Comparison of ENCODE assay signal across 8 mouse cellular contexts in genomic region chr2:114174651-114175484, GRCm38 (mm10). TPM values are rescaled to one million over a fixed set of nuclear protein-coding genes. Genes with fewer than 3 reads are reported as not detected.
DNase-seq lines count a peak whose midpoint lies in the region; ATAC-seq and TF ChIP-seq lines count a peak whose summit lies in the region.

No protein-coding gene starts in this region.

- TF ChIP-seq CTCF in gastrocnemius, adult 2 months (IDR thresholded peaks at IDR 0.05): peak; percentile 81
- TF ChIP-seq CTCF in hindbrain, postnatal 0 days (IDR thresholded peaks at IDR 0.05; ENCODE audit: low read depth): peak; percentile 91
- peak; percentile 79 for TF ChIP-seq CTCF in left cerebral cortex, adult 2 months (IDR thresholded peaks at IDR 0.05)

- WGBS in hindbrain, postnatal 0 days: under 1% methylated on average over 44 of the region's 44 CpGs

- peak overlapping the region; percentile 99 for H3K4me3 ChIP-seq in gastrocnemius, adult 2 months
- H3K4me3 ChIP-seq in hindbrain, postnatal 0 days (ENCODE audit: low read length): peak overlapping the region; percentile 87
- H3K4me3 ChIP-seq in left cerebral cortex, adult 2 months: peak overlapping the region; percentile 93

- intact Hi-C loops in gastrocnemius, adult 2 months (cut with DNase I): loop anchor here (1.0 to 5.0 kb wide), 2 partner anchors 26 to 308 kb away; partner anchors contain the start of gene Zfp770
- intact Hi-C loops in left cerebral cortex, adult 2 months (cut with DNase I): loop anchor here (1.0 kb wide), 1 partner anchor 26 kb away; the partner anchor contains the start of gene Zfp770

- H3K4me1 ChIP-seq in hindbrain, postnatal 0 days (ENCODE audit: insufficient read depth, low read length): peaks cover 8% of the 10 kb centered on the region

- peak; percentile 99 for ATAC-seq in activated CD4-positive, CD25-positive, alpha-beta regulatory T cell, adult 4 months
- peak; percentile 100 for ATAC-seq in common myeloid progenitor, adult 5-6 weeks (replicated peaks; ENCODE audit: low read depth, poor library complexity, severe bottlenecking)
- ATAC-seq in hindbrain, postnatal 0 days: peak; percentile 98
- ATAC-seq in megakaryocyte, adult 5-6 weeks (ENCODE audit: poor library complexity, severe bottlenecking): peak; percentile 99

- no peaks in the 10 kb centered on the region for H3K9me3 ChIP-seq in hindbrain, postnatal 0 days (ENCODE audit: low read length)

- peak overlapping the region; percentile 93 for H3K27ac ChIP-seq in gastrocnemius, adult 2 months
- 0 out of 2 replicates have a peak overlapping the region, but pooled peaks have one; percentile 27 for H3K27ac ChIP-seq in hindbrain, postnatal 0 days
- peak overlapping the region; percentile 74 for H3K27ac ChIP-seq in left cerebral cortex, adult 2 months

- H3K4me2 ChIP-seq in hindbrain, postnatal 0 days (ENCODE audit: low read depth, low read length): peak overlapping the region; percentile 91

- no peaks in the 10 kb centered on the region for H3K36me3 ChIP-seq in hindbrain, postnatal 0 days (ENCODE audit: insufficient read depth, low read length)

- H3K9ac ChIP-seq in hindbrain, postnatal 0 days (replicated peaks; ENCODE audit: low read length): peak overlapping the region; percentile 74

- peak; percentile 87 for DNase-seq in gastrocnemius, adult 2 months
- peak; percentile 93 for DNase-seq in hindbrain, postnatal 0 days (ENCODE audit: low spot score)
- DNase-seq in left cerebral cortex, adult 2 months (ENCODE audit: extremely low spot score in 1 of 2, low spot score in 2 of 2): peak; percentile 72 to 81
- DNase-seq in right cerebral cortex, adult 2 months (ENCODE audit: low spot score in 2 of 2): peak; percentile 79 to 81
- DNase-seq in urinary bladder, postnatal 36 days (ENCODE audit: low spot score in 2 of 2): peak; percentile 64 to 79

- no peaks in the 10 kb centered on the region for H3K27me3 ChIP-seq in hindbrain, postnatal 0 days (ENCODE audit: insufficient read depth, low read length)

RNA-seq across cellular contexts. Expression of gene Aqr, which starts 12.0 kb away (rescaled TPM):
- 10 to 100 TPM; 37.1 to 43.7 TPM for polyA plus RNA-seq in activated CD4-positive, CD25-positive, alpha-beta regulatory T cell, adult 4 months (2017; shearing (Covaris generic))
- total RNA-seq in common myeloid progenitor, adult 5-6 weeks (2017): 61.2 and 71.0 TPM in 2 replicates
- total RNA-seq in gastrocnemius, adult 2 months (2021): 10 to 100 TPM; 11.6 to 13.9 TPM
- total RNA-seq in hindbrain, postnatal 0 days (2014; rRNA removed): 24.7 and 26.3 TPM in 2 replicates
- polyA plus RNA-seq in hindbrain, postnatal 0 days (2015; fragmentation: Nextera tagmentation; extraction: Ambion mirVana): 24.3 and 27.3 TPM in 2 replicates
- total RNA-seq in left cerebral cortex, adult 2 months (2021): 10 to 100 TPM; 31.0 to 33.1 TPM
- total RNA-seq in megakaryocyte, adult 5-6 weeks (2015): 35.9 and 38.2 TPM in 2 replicates
- total RNA-seq in megakaryocyte, adult 5-6 weeks (2017): 29.1 and 34.1 TPM in 2 replicates

RNA-seq across cellular contexts. Expression of gene Zfp770, which starts 26.4 kb away (rescaled TPM):
- polyA plus RNA-seq in activated CD4-positive, CD25-positive, alpha-beta regulatory T cell, adult 4 months (2017; shearing (Covaris generic)): 1 to 10 TPM; 1.9 to 2.2 TPM
- total RNA-seq in common myeloid progenitor, adult 5-6 weeks (2017): 10.2 and 14.7 TPM in 2 replicates
- total RNA-seq in gastrocnemius, adult 2 months (2021): 10 to 100 TPM; 19.4 to 26.3 TPM
- 12.0 and 13.3 TPM in 2 replicates for total RNA-seq in hindbrain, postnatal 0 days (2014; rRNA removed)
- 6.2 and 6.4 TPM in 2 replicates for polyA plus RNA-seq in hindbrain, postnatal 0 days (2015; fragmentation: Nextera tagmentation; extraction: Ambion mirVana)
- 10 to 100 TPM; 22.1 to 22.3 TPM for total RNA-seq in left cerebral cortex, adult 2 months (2021)
- 6.8 and 6.9 TPM in 2 replicates for total RNA-seq in megakaryocyte, adult 5-6 weeks (2015)
- 3.6 and 4.2 TPM in 2 replicates for total RNA-seq in megakaryocyte, adult 5-6 weeks (2017)

Comparison
In these comparisons a context has a peak if more than half of its experiments do, and no peak if none do; other contexts are left out.
1. Peak in every context shown above with its lines: DNase-seq, ATAC-seq, H3K4me3 ChIP-seq and H3K27ac ChIP-seq.
2. H3K27ac ChIP-seq: peak in every context shown above with its lines; median percentile 93 in gastrocnemius, adult 2 months; 74 in left cerebral cortex, adult 2 months; 27 in hindbrain, postnatal 0 days.